Mouse (Mus musculus): ENCODE results near the gene Zzef1.

Zzef1 gene

DNA sequence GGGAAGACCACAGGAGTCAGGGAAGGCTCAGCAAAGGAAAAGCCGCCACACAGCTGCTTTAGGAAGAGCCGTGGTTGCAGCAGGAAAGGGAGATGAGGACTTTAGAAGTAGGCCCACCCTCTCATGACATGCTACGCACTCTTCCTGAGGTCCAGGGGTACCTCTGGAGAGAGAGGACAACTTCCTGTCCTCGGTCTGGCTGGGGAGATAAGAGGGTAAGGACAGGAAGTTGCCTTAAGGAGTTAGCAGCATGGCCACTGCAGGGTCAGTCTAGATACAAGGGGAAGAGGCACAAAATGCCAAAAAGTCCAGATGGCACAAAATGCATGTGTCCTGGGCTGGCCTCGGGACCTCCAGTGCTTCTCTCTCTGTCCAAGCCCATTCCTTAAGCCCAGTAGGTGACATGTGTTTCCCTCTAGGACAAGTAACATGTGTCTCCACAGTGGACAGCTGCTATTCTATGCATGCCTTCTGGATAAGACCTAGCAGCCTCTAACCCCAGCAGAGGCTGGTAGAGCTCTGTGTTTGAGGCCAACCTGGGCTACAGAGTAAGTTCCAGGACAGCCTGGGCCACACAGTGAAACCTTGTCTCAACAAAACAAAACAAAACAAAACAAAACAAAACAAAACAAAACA, 159.4 kb downstream of the Zzef1 start:
- CTCF ChIA-PET, result no interaction called here

DNA sequence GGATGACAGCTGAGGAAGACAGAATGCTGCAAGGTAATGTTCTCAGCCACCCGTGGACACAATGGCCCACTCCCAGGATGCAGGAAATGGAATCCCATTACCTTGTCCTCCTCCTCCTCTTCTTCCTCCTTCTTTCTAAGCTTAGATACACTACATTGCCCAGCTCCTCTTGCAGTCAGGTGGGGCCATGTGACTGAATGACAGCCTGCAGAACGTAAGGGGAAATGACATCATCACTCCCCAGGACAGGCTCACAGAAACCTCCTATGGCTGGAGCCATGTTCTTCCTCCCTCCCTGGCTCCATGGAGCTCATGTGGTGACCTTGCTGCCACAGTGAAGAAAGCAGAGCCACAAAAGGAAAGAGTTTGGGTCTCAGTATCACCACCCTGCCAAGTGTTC, 161.3 kb downstream of the Zzef1 start:
- CTCF ChIA-PET, result no interaction called here

DNA sequence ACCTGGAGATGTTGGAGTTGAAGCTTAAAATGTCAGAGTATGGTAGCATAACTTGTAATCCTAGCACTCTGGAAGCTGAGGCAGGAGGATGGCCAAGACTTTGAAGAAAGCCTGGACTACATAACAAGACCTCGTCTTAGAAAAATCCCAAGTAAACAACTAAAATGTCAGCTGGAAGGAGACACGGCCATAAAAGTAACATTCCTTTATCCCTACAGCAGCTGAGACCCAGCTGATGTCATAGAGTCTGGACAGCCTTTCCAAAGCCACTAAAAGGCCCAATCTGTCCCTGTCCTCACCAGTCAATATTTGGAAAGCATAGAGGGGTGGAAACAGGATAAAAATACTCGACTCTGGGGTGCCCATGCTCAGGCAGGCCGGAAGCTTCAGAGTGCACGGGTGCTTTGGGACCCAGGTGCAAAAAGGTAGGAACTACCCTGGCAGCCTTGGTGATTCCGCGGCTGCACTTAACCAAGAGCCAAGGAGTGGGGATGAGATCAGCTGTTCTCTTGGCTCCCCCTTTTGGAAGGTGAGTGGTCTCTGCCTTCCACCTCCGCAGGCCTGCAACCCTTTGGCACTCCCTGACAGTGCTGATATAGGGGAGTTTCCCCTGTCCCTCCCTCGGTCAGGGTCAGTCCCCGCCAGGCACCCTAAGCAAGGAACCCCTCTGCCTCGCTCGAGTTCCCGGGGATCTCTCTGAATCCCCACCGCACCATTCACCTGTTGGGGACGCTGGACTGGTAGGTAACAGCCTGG, 164.1 kb downstream of the Zzef1 start:
- CTCF ChIA-PET, result interaction anchor here (0.5 to 0.7 kb wide), 2 partner anchors 34 to 223 kb away, joined by 5 to 6 read pairs; no protein-coding TSS in a partner anchor

DNA sequence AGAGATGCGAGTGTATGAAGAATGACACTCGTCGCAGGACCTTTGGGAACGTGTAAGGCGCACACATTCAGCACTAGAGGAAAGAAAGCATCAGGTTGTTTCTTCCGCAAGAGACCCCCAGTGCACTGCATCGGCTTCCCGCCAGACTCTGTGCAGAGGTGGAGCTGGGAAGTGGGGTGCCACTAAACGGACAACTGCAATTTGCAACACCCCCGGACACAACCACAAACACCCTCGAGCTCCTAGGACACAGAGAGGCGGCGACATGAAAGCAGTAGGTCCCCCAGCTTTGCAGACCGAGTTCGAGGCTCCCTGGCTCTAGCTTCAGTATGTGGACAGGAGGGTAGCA, 164.7 kb downstream of the Zzef1 start:
- CTCF ChIA-PET, result interaction anchor here (0.5 kb wide), 1 partner anchor 224 kb away, joined by 6 read pairs; no protein-coding TSS in a partner anchor

DNA sequence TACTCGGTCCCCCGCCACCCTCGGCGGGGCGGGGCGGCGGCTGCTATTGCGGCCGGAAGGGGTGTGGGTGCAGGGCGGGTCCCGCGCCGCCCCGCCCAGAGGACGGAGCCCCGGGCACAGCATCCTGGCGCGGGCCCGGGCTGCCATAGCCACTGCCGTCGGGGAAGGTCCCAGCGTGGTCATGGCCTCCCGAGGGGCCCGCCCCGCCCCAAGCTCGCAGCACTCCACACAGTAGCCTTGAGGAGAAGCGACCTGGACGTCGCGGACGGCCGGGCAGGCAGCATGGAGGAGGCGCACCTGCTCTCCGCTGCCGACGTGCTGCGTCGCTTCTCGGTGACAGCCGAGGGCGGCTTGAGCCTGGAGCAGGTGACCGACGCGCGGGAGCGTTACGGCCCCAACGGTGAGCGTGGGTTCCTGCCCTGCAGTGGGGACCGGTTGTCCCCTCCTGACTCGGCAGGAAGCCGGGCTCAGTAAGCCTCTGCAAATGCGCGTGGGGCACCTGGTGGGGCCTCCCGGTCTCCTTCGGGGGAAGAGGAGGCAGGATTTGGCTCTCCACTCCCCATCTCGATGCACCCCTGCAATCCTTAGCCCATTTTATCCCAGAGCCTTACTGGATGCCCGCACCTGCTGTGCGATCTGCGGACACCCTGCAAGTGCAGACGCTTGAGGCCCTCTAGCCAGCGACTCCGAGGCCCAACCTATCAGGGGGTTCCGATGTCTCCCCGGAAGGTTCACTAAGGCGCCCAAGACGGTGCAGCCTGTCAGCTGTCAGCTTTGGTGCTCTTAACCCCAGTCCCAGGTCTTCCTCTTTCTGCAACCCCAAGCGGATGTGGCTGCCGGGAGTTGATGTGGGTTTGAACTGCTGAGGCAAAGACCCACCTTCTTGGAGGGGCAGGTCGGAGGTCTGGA, 165.3 kb downstream of the Zzef1 start, which contains the start of gene Atp2a3:
Atp2a3 (plus strand) TSS at position 98 of the 909 bp plus-strand sequence.
- CTCF ChIA-PET, result interaction anchor here (0.5 to 0.6 kb wide), 2 partner anchors 37 to 224 kb away, joined by 6 to 14 read pairs; no protein-coding TSS in a partner anchor

DNA sequence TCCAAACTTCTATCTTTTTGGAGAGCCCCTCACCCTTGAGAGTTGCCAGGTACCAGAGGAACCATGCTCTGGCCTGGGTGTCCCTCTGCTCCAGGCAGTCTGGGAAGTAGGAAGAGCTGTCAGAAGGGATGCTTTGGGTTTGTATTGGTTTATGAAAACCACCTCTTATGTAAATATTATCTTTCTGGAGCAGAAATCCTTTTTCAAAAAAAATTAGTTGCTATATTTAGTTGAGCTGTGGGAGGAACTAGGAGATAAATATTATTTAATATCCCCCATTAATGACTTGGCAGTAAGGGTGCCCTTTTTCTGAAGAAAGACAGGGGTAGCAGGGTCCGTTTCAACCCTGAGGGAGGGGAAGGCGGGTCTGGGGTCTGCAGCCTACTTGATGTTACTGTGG, 166.4 kb downstream of the Zzef1 start:
- CTCF ChIA-PET, result interaction anchor here (0.6 to 1.2 kb wide), 2 partner anchors 9 to 38 kb away, joined by 4 to 14 read pairs; no protein-coding TSS in a partner anchor

DNA sequence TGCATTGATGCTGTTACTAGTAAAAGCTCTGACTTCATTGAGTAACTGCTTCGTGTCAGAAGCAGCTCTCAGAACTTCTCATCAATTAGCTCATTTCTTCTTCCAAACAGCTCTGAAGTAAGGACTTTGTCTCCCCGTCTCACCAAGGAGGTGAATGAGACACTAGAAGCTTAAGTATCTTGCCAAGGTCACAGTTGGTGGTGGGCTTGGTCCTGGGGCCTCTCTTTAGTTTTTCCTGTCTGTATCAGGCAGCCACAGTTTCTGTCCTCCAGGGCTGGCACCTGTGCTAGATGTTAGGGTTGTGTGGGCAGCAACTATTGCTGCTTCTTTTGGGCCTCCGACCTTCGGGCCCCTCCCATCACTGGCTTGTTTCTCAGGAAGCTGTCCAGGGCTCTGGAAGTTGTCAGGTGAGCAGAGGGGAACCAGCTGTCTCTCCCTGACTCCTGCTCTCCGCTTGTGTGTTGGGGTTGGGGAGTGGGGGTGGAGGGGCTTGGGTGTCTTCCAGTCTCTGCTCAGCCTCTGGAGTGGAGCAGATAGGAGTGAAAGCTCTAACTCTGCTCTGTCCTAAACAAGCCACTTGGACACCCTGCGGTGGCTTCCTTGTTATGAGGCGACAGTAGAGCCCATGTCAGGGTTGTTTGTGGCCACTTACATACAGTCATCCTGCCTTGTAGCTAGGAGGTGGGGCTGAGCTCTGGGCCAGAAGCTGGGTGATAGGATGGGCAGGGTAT, 167.2 kb downstream of the Zzef1 start:
- CTCF ChIA-PET, result interaction anchor here (1.1 to 1.2 kb wide), 2 partner anchors 10 to 29 kb away, joined by 4 to 6 read pairs; no protein-coding TSS in a partner anchor

DNA sequence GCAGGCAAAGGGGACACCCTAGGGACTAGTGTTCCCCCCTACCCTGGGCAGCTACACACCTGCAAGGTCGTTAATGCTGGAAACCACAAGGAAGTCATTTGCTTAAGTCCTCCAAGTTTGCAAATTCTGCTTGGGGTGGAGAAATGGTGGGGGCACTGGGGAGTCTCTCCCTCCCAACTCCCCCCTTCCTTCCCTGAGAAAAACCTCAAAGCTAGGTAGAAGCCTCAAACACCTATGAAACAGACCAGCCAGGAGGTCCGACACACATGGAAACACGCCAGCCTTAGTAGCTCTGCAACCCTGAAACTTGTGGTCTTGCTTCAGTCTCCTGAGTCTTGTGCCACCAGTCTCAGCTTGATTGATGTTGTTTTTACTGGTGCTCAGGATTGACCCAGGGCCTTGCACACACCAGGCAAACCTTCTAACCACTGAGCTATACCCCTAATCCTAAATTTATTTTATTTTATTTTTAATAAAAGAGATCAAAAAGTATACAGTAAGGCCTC, 167.8 kb downstream of the Zzef1 start:
- CTCF ChIA-PET, result interaction anchor here (1.1 kb wide), 1 partner anchor 28 kb away, joined by 6 read pairs; no protein-coding TSS in a partner anchor

DNA sequence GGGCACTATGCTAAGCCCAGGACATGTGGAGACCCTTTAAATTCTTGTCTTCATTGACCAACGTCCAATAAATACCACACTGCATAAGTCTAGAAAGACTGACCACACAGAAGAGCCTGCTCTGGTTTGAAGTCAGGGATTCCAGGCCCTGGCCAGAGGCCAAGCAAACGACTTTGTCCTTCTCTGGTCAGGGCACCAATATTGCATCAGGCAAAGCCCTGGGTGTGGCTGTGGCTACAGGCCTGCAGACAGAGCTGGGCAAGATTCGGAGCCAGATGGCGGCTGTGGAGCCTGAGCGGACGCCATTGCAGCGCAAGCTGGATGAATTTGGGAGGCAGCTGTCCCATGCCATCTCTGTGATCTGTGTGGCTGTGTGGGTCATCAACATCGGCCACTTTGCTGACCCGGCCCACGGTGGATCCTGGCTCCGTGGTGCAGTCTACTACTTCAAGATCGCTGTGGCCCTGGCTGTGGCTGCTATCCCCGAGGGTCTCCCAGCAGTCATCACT, 179.0 kb downstream of the Zzef1 start:
- CTCF ChIA-PET, result no interaction called here

Measured in spleen, embryonic (tissue).